Mouse (Mus musculus): ENCODE measurements around the gene Kcnip1. TPM values are rescaled to one million over a fixed set of nuclear protein-coding genes. Genes with fewer than 3 reads are reported as not detected.

The Kcnip1 gene
- polyA plus RNA-seq, 1 experiment: not detected

- TF ChIP-seq CTCF (conservative IDR thresholded peaks at IDR 0.05; ENCODE audit: insufficient read depth, insufficient read length, low read depth, low read length) (0 out of 2 replicates have a peak, but pooled peaks have one; percentile 25), POLR2A (IDR thresholded peaks at IDR 0.05; ENCODE audit: low read depth, low read length) (no peak)
- Histone ChIP-seq H3K4me3 (ENCODE audit: insufficient read depth, low read depth, low read length) (no peak overlapping the region), H3K27ac (ENCODE audit: insufficient read depth, low read depth, low read length) (no peak overlapping the region), H3K4me1 (ENCODE audit: control insufficient read depth, insufficient read depth, low read length) (no peaks in the 10 kb centered on the region), H3K27me3 (replicated peaks; ENCODE audit: control insufficient read depth, insufficient read depth, low read length) (no peaks in the 10 kb centered on the region), H3K36me3 (ENCODE audit: control insufficient read depth, insufficient read depth, low read length) (no peaks in the 10 kb centered on the region)
- DNase-seq: no peak
- WGBS: 94% methylated on average over 12 of the region's 12 CpGs
Observed at GRCm38 (mm10) chr11:33749408-33749807, 243.5 kb downstream of the Kcnip1 start.

- WGBS: 71% methylated on average over 5 of the region's 5 CpGs
- Histone ChIP-seq H3K4me3 (ENCODE audit: insufficient read depth, low read depth, low read length) (no peak overlapping the region), H3K36me3 (ENCODE audit: control insufficient read depth, insufficient read depth, low read length) (no peaks in the 10 kb centered on the region), H3K27ac (ENCODE audit: insufficient read depth, low read depth, low read length) (no peak overlapping the region), H3K4me1 (ENCODE audit: control insufficient read depth, insufficient read depth, low read length) (no peaks in the 10 kb centered on the region), H3K27me3 (replicated peaks; ENCODE audit: control insufficient read depth, insufficient read depth, low read length) (no peaks in the 10 kb centered on the region)
- no peak for TF ChIP-seq CTCF (conservative IDR thresholded peaks at IDR 0.05; ENCODE audit: insufficient read depth, insufficient read length, low read depth, low read length)
- TF ChIP-seq POLR2A (IDR thresholded peaks at IDR 0.05; ENCODE audit: low read depth, low read length): no peak
- no peak for DNase-seq
Observed at GRCm38 (mm10) chr11:33748754-33749153, 244.2 kb downstream of the Kcnip1 start.

- Histone ChIP-seq H3K27ac (ENCODE audit: insufficient read depth, low read depth, low read length) (no peak overlapping the region), H3K27me3 (replicated peaks; ENCODE audit: control insufficient read depth, insufficient read depth, low read length) (no peaks in the 10 kb centered on the region), H3K4me3 (ENCODE audit: insufficient read depth, low read depth, low read length) (no peak overlapping the region), H3K36me3 (ENCODE audit: control insufficient read depth, insufficient read depth, low read length) (no peaks in the 10 kb centered on the region), H3K4me1 (ENCODE audit: control insufficient read depth, insufficient read depth, low read length) (no peaks in the 10 kb centered on the region)
- no peak for DNase-seq
- TF ChIP-seq POLR2A (IDR thresholded peaks at IDR 0.05; ENCODE audit: low read depth, low read length): no peak
- WGBS: 51% methylated on average over 5 of the region's 5 CpGs
Observed at GRCm38 (mm10) chr11:33747402-33747955, 245.5 kb downstream of the Kcnip1 start.

- TF ChIP-seq CTCF (conservative IDR thresholded peaks at IDR 0.05; ENCODE audit: insufficient read depth, insufficient read length, low read depth, low read length) (no peak), POLR2A (IDR thresholded peaks at IDR 0.05; ENCODE audit: low read depth, low read length) (no peak)
- Histone ChIP-seq H3K4me3 (ENCODE audit: insufficient read depth, low read depth, low read length) (no peak overlapping the region), H3K4me1 (ENCODE audit: control insufficient read depth, insufficient read depth, low read length) (no peaks in the 10 kb centered on the region), H3K36me3 (ENCODE audit: control insufficient read depth, insufficient read depth, low read length) (no peaks in the 10 kb centered on the region), H3K27ac (ENCODE audit: insufficient read depth, low read depth, low read length) (no peak overlapping the region), H3K27me3 (replicated peaks; ENCODE audit: control insufficient read depth, insufficient read depth, low read length) (no peaks in the 10 kb centered on the region)
- WGBS: 59% methylated on average over 3 of the region's 3 CpGs
- DNase-seq: no peak
Observed at GRCm38 (mm10) chr11:33746402-33746801, 246.6 kb downstream of the Kcnip1 start.

- Histone ChIP-seq H3K27me3 (replicated peaks; ENCODE audit: control insufficient read depth, insufficient read depth, low read length) (no peaks in the 10 kb centered on the region), H3K36me3 (ENCODE audit: control insufficient read depth, insufficient read depth, low read length) (no peaks in the 10 kb centered on the region), H3K4me3 (ENCODE audit: insufficient read depth, low read depth, low read length) (no peak overlapping the region), H3K27ac (ENCODE audit: insufficient read depth, low read depth, low read length) (no peak overlapping the region), H3K4me1 (ENCODE audit: control insufficient read depth, insufficient read depth, low read length) (no peaks in the 10 kb centered on the region)
- TF ChIP-seq POLR2A (IDR thresholded peaks at IDR 0.05; ENCODE audit: low read depth, low read length): no peak
- no peak for TF ChIP-seq CTCF (conservative IDR thresholded peaks at IDR 0.05; ENCODE audit: insufficient read depth, insufficient read length, low read depth, low read length)
- DNase-seq: no peak
- 85% methylated on average over 3 of the region's 3 CpGs for WGBS
Observed at GRCm38 (mm10) chr11:33745821-33746329, 247.1 kb downstream of the Kcnip1 start.

- Histone ChIP-seq H3K27ac (ENCODE audit: insufficient read depth, low read depth, low read length) (no peak overlapping the region), H3K4me1 (ENCODE audit: control insufficient read depth, insufficient read depth, low read length) (no peaks in the 10 kb centered on the region), H3K4me3 (ENCODE audit: insufficient read depth, low read depth, low read length) (no peak overlapping the region), H3K27me3 (replicated peaks; ENCODE audit: control insufficient read depth, insufficient read depth, low read length) (no peaks in the 10 kb centered on the region), H3K36me3 (ENCODE audit: control insufficient read depth, insufficient read depth, low read length) (no peaks in the 10 kb centered on the region)
- peak; percentile 4 for DNase-seq
- TF ChIP-seq CTCF (conservative IDR thresholded peaks at IDR 0.05; ENCODE audit: insufficient read depth, insufficient read length, low read depth, low read length) (no peak), POLR2A (IDR thresholded peaks at IDR 0.05; ENCODE audit: low read depth, low read length) (no peak)
- WGBS: 31% methylated on average over 7 of the region's 7 CpGs
Observed at GRCm38 (mm10) chr11:33744429-33744828, 248.5 kb downstream of the Kcnip1 start.

- Histone ChIP-seq H3K27ac (ENCODE audit: insufficient read depth, low read depth, low read length) (no peak overlapping the region), H3K27me3 (replicated peaks; ENCODE audit: control insufficient read depth, insufficient read depth, low read length) (no peaks in the 10 kb centered on the region), H3K4me3 (ENCODE audit: insufficient read depth, low read depth, low read length) (no peak overlapping the region), H3K4me1 (ENCODE audit: control insufficient read depth, insufficient read depth, low read length) (no peaks in the 10 kb centered on the region), H3K36me3 (ENCODE audit: control insufficient read depth, insufficient read depth, low read length) (no peaks in the 10 kb centered on the region)
- no peak for DNase-seq
- TF ChIP-seq POLR2A (IDR thresholded peaks at IDR 0.05; ENCODE audit: low read depth, low read length) (no peak), CTCF (conservative IDR thresholded peaks at IDR 0.05; ENCODE audit: insufficient read depth, insufficient read length, low read depth, low read length) (no peak)
- WGBS: 73% methylated on average over 3 of the region's 3 CpGs
Observed at GRCm38 (mm10) chr11:33740187-33740586, 252.8 kb downstream of the Kcnip1 start.
